Mouse (Mus musculus): ENCODE measurements around the gene Xpr1.

The Xpr1 gene

DNA sequence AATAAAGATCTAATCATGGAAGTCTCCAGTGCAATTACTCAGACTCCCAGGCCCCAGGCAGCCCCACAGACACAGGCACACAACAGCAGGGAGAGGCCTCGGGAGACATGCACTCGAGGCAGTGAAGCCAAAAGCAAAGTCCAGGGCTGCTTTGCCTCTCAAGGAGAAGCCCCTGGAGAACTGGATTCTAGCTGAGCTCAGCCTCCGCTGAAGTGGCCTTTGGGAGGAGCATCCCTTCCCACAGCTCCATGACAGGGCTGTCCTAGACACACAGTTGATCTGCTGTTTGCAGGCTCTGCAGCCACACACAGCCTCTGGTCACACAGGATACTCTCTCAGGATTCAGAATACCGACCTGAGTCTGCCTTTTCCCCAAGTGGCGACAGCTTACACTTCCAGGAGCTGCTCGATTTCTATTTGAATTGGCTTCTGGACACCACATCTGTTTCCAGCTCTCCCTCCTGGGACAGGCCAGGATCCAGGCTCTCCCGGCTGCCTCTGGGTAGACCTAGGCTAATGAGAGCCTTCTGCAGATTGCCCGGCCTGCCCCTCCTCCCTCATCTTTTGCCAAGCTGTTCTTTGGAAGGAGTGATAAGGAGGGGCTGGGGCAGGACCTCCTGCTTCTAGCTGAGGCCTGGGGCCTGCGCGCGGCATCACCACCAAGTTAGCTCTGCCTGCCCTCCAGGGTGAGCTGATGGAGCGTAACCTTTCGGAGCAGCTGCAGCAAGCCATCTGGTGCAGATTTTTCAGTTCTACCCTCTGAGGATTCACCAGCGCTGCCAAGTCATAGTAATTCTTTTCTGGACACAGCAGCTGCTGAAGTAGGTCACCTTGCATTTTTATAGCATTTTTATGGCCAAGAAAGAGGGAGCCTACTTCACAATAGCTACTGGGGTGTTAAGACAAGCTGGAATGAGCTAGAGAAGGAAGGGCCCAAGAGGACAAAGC is 187.5 kb downstream of the Xpr1 start:
- DNase-seq (ENCODE audit: low spot score), result no peak

Data from c-Kit-positive CD71-positive TER-119-positive erythroid progenitor cells, embryonic 14.5 days (primary cell).